Mouse (Mus musculus): ENCODE measurements around the gene Atp6v1g1.

Atp6v1g1 gene

DNA sequence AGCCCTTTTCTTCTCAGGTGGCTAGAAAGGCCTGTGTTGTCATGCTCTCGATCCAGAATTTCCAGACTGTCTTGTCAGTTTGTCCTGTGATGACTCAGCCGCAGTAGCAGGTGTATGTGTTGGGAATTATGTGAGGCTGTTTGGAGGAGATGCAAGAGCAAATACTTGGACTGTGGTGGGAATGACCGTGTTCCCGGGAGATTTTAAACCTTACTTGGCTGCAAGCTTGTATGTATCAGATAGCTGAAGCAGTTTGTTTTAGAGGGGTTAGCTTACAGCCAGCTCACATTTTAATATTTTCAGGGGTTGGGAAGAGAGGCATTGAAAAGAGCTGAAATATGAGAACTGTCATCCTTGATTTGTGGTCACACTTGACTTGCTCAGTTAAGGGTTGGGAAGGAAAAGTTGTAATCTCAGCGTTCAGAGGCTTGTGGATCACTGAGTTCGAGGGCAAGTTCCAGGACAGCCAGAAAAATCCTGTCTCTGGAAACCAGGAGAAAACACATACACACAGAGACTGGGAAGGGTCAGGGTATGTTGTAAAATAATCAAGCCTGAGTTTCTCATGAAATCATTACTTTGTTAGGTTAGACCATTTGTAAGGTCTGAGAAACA lies 2.0 kb downstream of the Atp6v1g1 start:
- DNase-seq (ENCODE audit: extremely low read depth, low read depth): no peak

DNA sequence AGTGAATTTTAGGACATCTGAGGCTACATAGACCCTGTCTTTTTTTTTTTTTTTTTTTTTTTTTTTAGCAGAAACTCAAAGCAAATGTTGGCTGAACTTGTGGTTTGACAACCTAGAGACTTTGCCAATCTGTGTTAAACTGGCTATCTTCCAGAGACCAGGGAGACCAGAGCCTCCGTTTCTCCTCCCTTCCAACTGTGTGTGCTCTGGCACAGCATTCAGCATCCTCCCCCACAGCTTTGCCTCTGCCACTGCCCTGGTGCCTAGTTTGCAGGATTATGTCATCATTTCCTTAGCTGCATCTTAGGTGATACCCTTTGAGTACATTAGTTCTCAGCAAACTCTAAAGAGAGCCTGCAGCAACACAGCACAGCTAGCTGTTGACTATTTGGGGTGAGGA lies 3.2 kb downstream of the Atp6v1g1 start:
- no peak for DNase-seq (ENCODE audit: extremely low read depth, low read depth)

DNA sequence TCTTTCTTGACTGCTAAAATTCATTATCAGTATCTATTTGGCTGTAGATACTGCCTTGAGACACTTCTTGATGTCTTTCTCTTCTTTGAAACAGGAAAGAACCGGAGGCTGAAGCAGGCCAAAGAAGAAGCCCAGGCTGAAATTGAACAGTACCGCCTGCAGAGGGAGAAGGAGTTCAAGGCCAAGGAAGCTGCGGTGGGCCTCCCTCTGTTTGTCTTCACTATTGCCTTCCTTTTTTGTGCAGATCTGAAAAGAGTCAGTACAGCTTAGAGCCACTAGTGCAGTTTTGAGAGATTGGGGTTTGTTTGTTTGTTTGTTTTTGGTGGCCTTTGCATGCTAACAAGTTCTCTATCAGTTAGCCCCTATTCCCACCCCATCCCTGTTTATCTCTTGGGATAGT lies 3.9 kb downstream of the Atp6v1g1 start:
- no peak for DNase-seq (ENCODE audit: extremely low read depth, low read depth)

DNA sequence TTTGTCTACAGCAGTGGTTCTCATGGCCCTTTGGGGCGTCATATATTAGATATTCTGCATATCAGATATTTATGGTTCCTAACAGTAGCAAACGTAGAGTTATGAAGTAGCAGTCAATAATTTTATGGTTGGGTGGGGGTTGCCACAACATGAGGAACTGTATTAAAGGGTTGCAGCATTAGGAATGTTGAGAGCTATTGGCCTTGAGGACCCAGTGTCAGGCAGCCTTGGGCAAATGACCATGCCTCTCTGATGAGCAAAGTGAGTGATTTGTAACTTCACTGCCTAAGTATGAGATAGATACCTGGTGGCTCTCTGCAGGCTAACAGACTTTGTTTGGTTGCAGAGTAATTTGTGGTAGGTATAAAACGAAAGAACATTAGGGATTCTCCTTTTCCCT lies 6.3 kb downstream of the Atp6v1g1 start:
- no peak for DNase-seq (ENCODE audit: extremely low read depth, low read depth)

DNA sequence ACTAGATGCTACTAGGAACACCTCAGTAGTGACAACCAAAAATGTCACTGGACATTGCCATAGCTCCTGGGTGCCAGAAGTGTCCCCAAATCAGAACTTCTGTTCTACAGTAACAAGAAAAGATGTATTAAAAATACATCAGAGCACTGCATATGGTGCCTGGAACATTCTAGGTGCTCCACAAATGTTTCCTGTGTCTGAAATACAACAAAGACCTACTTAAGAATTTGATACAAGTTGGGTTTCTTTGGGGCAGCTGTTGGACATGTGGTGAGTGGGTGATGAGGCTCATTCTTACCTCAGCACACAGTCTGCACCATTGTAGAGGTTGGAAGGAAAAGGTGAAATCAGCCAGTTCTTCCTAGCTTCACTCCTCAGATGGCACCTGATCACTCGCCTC lies 8.3 kb downstream of the Atp6v1g1 start:
- DNase-seq (ENCODE audit: extremely low read depth, low read depth): no peak

DNA sequence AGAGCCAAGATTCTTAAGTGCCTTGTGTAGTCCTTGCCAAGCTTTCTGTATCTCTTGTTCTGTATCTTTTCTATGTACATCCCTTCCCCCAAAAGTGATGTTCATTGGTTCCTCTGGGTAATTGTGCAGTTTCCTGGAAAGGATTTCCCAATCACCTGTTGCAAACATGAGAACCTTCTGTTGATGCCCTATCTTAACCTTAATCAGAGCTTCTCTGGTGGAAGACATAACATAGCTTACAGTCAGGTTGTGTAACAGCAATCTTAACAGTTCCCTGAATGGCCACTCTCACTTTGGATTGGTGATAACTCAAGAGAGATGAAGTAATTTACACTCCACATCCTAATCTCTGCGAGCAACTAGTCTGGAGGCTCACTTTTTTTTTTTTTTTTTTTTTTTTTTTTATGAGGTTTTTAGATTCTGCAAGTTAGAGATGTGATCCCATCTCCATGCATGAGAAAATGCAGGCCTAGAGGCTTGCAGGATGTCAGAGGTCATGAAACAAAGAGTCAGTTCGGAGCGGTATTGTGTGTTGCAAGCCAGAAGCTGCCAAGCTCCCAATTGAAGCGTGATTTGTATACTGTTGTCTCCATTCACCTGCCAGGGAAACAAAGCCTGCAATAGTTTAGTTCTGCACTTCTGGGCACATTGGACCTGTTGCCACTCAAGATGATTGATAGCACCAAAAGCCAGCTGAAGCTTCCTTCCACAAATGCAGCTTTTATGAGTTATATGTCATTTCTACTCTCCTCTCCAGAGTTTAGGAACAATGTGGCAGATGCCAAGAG lies 9.4 kb downstream of the Atp6v1g1 start:
- no peak for DNase-seq (ENCODE audit: extremely low read depth, low read depth)

DNA sequence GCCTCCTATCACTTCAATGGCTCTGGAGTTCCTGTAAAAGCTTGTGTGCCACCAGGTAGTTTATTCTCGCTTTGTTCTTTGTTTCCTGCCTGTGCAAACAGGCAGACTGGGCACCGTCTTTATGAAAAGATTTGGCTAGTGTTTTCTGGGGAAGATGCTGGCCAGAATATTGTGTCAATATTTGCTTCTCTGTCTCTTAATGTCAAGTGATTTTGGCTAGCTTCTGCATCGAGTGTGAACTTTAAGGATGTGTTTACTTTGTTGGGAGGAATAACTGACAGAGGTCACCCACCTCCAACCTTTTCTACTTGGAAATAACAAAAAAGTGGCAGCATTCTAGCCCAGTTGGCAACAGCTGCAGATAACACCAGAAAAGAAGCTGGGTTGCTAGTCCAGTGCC lies 10.0 kb downstream of the Atp6v1g1 start:
- DNase-seq (ENCODE audit: extremely low read depth, low read depth): no peak

DNA sequence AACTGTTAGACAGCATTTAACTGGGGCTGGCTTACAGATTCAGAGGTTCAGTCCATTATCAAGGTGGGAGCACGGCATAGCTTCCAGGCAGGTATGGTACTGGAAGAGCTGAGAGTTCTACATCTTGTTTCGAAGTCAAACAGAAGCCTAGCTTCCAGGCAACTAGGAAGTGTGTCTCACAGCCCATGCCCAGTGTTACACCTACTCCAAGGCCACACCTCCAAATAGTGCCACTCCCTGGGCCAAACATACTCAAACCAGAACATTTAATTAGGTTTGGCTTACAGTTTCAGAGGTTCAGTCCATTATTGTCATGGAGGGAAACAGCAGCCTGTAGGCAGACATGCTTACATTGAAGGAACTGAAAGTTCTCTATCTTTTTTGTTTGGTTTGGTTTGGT lies 10.5 kb downstream of the Atp6v1g1 start:
- no peak for DNase-seq (ENCODE audit: extremely low read depth, low read depth)

DNA sequence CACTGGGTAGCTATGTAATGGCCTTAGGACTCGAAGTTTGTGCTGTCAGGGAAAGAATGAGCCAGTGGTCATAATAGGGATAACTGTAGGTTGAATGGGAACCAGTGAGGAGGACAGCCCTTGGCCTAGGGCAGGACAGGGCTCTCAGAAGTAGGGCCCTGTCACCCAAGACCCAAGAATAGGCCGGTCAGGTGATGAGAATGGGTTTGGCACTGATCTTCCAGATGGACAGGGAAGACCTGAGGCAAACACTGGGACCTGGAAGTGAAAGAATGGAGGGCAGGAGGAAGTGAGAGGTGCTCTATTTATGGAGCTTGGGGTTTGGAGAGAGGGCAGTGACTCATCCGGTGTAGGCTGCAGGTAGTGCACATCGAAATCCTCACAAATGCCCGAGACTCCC lies 12.1 kb downstream of the Atp6v1g1 start:
- no peak for DNase-seq (ENCODE audit: extremely low read depth, low read depth)

DNA sequence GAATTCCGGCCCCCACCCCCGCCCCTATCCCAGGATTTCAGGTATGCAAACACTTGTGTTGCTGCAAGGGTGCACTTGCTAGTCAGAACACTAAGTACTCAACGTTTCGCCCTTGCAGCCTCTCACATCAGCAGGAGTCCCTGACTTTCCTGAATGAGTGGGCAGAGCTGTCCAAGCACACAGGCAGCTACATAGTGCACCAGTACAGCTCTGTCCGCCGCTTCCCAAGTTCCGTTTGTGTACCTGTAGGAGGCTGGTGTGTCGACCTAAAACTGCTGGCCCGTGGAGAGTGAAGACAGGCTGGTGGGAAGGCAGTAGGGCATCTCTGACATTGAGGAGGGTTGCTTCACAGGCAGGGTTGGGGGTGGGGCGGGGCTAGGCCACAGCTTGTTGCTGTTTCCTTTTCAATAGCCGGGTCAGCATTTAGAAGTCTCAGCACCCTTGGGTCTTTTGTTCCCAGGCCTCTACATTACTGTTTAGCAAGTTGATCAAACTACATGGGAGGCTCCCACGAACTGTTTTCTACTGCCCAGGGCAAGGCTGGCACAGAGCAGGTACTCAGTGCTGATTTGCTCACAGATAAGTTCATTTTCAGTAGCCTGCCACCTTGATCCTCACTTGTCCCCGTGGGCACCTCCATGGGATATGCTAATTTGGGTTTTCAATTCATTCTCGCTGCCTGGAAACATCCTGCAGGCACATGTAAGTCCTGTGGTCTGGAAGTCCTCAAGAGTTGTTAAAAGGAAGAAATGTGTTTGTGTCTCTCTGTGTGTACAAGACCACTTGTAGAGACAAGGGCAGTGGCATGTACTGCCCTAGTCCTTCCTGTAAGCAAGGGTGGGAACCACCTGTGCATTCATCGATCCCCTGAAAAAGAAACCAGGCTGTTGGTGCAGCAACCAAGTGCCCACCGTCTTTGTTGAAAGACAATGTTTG lies 12.8 kb downstream of the Atp6v1g1 start:
- no peak for DNase-seq (ENCODE audit: extremely low read depth, low read depth)

DNA sequence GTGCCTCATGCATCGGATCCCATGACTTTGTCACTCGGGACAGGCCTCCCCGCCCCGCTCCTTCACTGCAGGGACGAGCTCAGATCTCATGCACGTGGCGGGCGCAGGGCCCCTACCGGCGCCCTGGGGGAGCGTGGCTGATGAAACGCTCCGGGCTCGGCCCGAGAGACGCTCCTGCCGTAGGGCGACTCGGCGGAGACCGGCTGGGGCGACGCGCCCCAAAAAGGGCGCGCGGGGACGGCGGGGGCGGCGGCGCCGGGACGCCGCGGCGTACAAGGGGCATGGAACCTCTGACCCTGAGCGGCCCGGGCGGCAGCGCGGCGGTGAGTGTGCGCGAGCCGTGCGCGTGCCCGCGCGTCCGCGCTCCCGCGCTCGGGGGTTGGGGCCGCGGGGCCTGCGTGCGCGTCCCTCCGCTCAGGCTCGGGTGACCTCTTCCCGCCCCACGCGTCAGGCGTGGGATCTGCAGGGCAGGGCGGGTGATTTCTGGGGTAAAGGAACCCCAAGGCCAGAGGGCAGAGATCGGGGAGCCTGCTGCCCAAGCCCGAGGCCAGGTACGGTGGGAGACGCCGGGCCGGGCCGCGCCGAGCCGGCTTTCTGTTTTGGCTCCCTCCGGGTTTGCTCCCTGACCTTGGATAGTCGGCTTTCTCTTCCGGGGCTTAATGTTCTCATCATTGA lies 14.0 kb downstream of the Atp6v1g1 start, which contains the start of gene Tmem268:
TSS of gene Tmem268 (plus strand) at position 375 of the 675 bp plus-strand sequence.
- DNase-seq (ENCODE audit: extremely low read depth, low read depth): peak; percentile 15

DNA sequence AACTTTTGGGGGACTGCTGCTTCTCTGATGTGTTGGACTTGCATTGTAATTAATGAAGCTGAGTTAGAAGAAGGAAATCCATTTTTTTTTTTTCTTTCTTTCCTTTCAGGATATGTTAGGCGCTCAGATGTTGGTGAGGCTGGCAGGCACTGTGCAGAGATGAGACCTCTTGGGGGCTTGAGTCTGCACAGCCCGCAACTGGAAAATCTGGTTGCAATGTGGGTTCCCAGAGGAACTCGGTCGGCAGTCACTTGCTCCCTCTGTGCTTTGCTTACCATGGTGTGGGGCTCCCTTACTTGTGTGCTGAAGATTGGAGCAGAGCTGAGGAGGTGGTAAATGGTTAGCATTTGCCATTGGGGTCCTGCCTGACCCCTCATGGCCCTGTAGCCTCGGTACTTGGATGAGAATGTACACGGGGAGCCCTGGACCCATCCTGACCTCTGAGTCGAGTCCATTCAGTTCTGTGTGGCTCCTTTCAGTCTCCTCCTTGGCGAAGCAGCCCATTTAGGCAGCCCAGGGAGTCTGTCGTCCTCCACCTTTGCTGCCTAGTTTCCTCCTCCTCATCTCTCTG lies 14.6 kb downstream of the Atp6v1g1 start:
- no peak for DNase-seq (ENCODE audit: extremely low read depth, low read depth)

DNA sequence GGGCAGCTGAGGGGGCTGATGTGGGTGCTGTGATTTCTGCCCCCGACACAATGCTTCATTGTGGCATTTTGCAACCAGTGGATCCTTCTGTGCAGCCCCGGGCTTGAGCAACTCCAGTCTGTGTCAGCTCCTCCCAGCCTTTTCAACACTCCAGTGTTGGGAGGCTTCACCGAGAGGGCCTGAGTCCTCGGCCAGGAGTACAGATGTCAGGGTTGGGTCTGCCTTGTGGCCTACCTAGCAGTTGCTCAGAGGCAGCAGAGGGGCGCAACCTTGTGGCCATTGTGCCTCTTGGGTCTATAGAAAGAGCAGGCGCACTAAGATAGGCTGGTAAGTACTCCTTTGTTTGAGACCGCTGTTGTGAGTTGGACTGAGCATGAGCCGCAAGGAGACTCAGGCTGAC lies 15.5 kb downstream of the Atp6v1g1 start:
- DNase-seq (ENCODE audit: extremely low read depth, low read depth): no peak

DNA sequence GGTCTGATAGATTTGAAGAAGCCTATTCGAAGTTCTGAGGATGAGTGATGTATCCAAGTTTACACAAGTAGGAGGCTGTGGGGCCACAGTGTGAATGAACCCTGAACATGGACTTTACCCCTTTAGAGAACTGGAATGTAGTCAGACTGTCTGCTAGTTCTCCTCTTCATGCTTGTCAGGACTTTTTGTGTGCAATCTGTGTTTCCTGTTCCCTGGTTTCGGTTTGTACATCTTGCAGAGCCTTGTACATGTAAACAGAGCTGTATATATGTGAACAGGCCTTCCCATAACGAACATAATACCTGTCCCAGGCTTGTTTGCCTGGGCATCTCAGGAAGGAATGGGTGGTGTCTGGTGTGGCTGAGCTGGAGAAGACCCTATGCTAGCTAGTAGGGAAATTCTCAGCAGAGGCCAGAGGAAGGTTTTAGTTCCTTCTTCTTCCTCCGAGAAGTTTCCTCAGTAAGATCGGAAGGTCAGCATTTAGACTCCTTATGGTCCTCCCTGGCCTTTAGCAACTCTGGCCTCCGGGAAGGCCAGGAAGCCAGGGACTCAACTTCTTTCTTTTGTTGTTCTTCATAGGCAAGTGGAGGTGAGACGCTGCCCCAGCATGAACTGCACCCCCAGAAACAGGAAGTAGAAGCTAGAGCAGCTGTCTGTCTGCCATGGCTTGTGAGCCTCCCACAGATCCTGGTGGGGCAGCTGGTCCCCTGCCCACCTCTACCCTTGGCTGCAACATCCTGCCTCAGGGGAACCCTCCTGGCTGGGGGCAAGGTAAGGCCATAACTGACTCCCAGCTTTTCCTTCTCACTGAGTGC lies 17.5 kb downstream of the Atp6v1g1 start:
- DNase-seq (ENCODE audit: extremely low read depth, low read depth): peak; percentile 44

DNA sequence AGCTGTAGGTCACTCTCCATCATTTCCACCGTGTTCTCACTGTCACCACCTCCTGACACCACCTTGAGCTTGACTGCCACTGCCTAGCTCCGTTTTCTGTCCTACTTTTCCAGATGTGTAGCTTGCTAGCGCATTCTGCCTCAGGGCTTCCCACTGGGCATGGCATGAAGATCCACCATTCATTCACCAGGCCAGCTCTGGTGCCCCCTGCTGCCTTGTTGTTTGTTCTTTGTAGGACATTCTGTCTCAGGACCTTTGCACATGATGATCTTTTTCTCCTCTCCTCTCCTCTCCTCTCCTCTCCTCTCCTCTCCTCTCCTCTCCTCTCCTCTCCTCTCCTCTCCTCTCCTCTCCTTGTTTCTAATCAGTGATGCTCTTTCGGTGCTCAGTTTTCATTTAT lies 18.2 kb downstream of the Atp6v1g1 start:
- no peak for DNase-seq (ENCODE audit: extremely low read depth, low read depth)

DNA sequence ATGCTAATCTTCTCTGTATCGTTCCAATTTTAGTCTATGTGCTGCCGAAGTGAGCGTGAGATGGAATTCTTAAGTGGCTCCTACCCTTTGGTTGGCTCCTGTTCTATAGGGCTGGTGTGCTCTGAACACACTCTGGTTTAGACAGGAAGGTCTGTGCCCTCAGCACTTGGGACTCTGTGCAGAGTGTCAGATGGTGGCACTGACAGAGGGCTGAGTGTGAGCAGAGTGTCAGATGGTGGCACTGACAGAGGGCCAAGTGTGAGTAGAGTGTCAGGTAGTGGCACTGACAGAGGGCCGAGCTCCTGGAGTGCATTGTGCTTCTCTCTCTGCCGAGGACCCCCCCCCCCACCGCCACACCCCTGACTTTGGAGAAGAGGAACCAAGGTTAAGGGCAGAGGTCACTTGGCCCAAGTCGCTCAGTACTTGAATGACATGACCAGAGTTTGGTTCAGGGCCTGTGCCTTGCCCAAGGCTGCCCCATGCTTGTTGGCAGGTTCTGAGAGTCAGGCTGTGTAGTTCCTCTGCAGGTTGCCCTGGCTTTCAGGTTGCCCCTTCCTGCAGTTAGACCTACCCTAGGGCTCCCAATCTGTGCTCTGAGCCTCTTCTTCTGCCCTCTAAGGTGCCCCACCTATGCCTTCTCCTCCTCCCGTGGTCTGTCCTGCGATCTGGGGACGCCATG lies 23.3 kb downstream of the Atp6v1g1 start:
- no peak for DNase-seq (ENCODE audit: extremely low read depth, low read depth)

DNA sequence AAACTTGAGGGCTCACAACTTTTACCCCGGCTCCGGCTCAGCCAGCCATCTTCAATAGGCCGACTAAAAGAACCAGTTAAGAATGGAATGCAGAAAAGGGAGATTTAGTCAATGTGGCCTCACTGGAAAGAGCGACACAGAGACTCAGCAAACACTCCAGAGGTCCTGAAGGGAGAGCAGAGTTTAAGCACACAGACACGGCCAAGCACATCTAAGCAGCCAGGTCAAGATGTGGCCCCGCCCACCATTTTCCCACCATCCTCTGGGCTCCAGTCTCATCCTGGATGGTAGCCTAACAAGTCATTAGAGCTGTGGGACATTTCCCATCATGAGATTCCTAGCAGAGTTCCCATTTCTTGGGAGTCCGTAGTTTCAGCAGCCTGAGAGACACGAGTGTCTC lies 24.8 kb downstream of the Atp6v1g1 start:
- no peak for DNase-seq (ENCODE audit: extremely low read depth, low read depth)

DNA sequence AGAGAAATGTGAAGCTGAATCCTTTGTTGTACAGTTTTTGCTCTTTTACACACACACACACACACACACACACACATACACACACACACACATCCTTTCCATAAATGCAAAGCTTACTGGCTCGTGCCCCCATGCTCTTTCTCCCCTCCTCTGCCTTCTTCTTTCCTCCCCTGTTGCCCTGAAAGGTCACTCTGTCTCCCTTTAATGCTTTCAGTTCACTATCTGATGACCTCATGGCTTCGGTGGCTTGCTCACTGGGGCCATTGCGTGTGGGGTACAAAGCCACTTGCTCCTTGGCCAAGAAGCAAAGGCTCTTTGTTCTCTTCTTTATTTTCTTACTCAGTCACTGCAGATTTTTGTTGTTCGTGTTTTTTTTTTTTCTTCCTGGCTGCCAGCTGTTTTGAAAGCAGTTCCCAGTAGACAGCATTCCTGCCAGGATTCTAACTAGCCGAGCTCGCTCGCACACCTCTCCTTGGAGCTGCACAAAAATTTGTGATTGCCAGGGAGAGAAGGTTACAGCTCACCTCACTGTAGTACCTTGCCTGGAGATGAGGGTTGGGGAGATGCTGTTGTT lies 25.7 kb downstream of the Atp6v1g1 start:
- no peak for DNase-seq (ENCODE audit: extremely low read depth, low read depth)

DNA sequence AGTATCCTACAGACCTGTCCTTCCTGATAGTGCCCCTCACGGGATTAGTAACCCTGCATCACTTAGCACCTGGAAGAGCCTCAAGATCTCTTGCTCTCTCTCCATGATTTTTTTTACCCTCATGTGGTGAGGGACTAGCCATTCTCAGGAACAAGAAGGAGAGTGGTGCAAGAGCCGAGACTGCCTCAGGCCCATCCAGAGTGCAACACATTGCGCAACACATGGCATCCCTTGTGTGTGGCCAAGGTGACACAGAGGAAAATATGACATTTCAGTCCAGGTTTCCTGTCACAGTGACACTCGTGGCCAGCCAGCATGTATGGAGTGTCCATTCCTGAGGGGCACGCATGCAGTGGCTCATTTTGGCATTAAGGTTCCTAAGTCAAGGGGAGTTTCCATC lies 28.0 kb downstream of the Atp6v1g1 start:
- DNase-seq (ENCODE audit: extremely low read depth, low read depth): no peak

Measured in MEL-GATA-1-ER (cell line).